Mouse (Mus musculus): ENCODE data around the gene Myo1d.

DNA sequence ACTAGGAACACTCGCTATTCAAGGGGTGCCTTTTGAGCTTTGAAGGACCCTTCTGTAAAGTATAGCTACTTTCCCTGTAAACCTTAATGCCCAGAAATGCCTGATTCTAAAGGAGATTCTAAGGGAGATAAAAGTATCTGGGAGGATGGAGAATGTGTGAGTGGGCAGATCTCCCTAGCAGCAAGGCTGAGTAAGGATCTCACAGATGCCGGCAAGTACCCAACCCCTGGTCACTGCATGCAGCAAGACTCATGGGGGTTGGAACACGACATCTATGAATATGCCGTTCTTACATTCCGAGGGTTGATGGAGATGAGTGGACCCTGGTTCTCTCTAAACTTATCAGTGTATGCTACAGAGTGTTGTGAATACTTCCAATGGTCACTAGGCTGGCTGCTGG, 286.6 kb downstream of the Myo1d start:
- no peak for TF ChIP-seq CTCF (IDR thresholded peaks at IDR 0.05 in 2 of 3, conservative IDR thresholded peaks at IDR 0.05 in 1 of 3; ENCODE audit: control insufficient read depth in 1 of 3, insufficient read depth in 1 of 3, low read depth in 2 of 3, low read length in 3 of 3, poor library complexity in 1 of 3, severe bottlenecking in 1 of 3)
- TF ChIP-seq POLR2A (IDR thresholded peaks at IDR 0.05; ENCODE audit: control insufficient read depth in 1 of 2, insufficient read depth in 1 of 2, low read depth in 1 of 2, low read length in 2 of 2, poor library complexity in 1 of 2), result no peak
- TF ChIP-seq POLR2AphosphoS2 (IDR thresholded peaks at IDR 0.05; ENCODE audit: low read length), result no peak
- no peak for TF ChIP-seq BHLHE40 (IDR thresholded peaks at IDR 0.05; ENCODE audit: borderline replicate concordance, low read depth, low read length)
- no peak for TF ChIP-seq HCFC1 (IDR thresholded peaks at IDR 0.05; ENCODE audit: low read depth, low read length)
- no peak for TF ChIP-seq GATA1 (IDR thresholded peaks at IDR 0.05; ENCODE audit: low read depth, low read length)
- no peak for TF ChIP-seq ZC3H11A (IDR thresholded peaks at IDR 0.05; ENCODE audit: low read depth, low read length)
- TF ChIP-seq ZKSCAN1 (IDR thresholded peaks at IDR 0.05; ENCODE audit: low read depth, low read length), result no peak

Measured in MEL (cell line).